Mouse (Mus musculus): ENCODE measurements around the gene Spef2. TPM values are rescaled to one million over a fixed set of nuclear protein-coding genes. Genes with fewer than 3 reads are reported as not detected.
"Not testable (repeated sequence)": the region's sequence is repeated elsewhere in the genome, so short reads cannot be mapped to it uniquely, and the experiment has no call there.

The Spef2 gene
- polyA plus RNA-seq, 1 experiment from 2014 or later: 2.1 TPM

GRCm38 (mm10) chr15:9572664-9573063 lies 176.0 kb downstream of the Spef2 start:
- Histone ChIP-seq H3K36me3 (ENCODE audit: control insufficient read depth, insufficient read depth, low read length) (no peaks in the 10 kb centered on the region), H3K9me3 (replicated peaks; ENCODE audit: control insufficient read depth, low read length, poor library complexity, severe bottlenecking) (no peaks in the 10 kb centered on the region), H3K4me2 (ENCODE audit: low read length) (no peak overlapping the region), H3K27me3 (ENCODE audit: control insufficient read depth, insufficient read depth, low read depth, low read length) (no peaks in the 10 kb centered on the region), H3K9ac (ENCODE audit: low read depth, low read length) (no peak overlapping the region), H3K27ac (ENCODE audit: low read length) (no peak overlapping the region), H3K4me1 (ENCODE audit: control insufficient read depth, insufficient read depth, low read length) (no peaks in the 10 kb centered on the region), H3K4me3 (ENCODE audit: low read depth, low read length) (no peak overlapping the region)
- no peak for ATAC-seq
- 94% methylated on average over 7 of the region's 7 CpGs for WGBS

GRCm38 (mm10) chr15:9571896-9572295 lies 176.8 kb downstream of the Spef2 start:
- no peaks in the 10 kb centered on the region for H3K9me3 ChIP-seq (replicated peaks; ENCODE audit: control insufficient read depth, low read length, poor library complexity, severe bottlenecking)
- H3K4me3 ChIP-seq (ENCODE audit: low read depth, low read length): no peak overlapping the region
- no peak overlapping the region for H3K27ac ChIP-seq (ENCODE audit: low read length)
- no peaks in the 10 kb centered on the region for H3K36me3 ChIP-seq (ENCODE audit: control insufficient read depth, insufficient read depth, low read length)
- WGBS: 96% methylated on average over 2 of the region's 2 CpGs
- H3K27me3 ChIP-seq (ENCODE audit: control insufficient read depth, insufficient read depth, low read depth, low read length): no peaks in the 10 kb centered on the region
- no peaks in the 10 kb centered on the region for H3K4me1 ChIP-seq (ENCODE audit: control insufficient read depth, insufficient read depth, low read length)
- ATAC-seq: no peak
- H3K9ac ChIP-seq (ENCODE audit: low read depth, low read length): no peak overlapping the region
- H3K4me2 ChIP-seq (ENCODE audit: low read length): no peak overlapping the region

- H3K36me3 ChIP-seq (ENCODE audit: control insufficient read depth, insufficient read depth, low read length): no peaks in the 10 kb centered on the region
- no peaks in the 10 kb centered on the region for H3K27me3 ChIP-seq (ENCODE audit: control insufficient read depth, insufficient read depth, low read depth, low read length)
- no peaks in the 10 kb centered on the region for H3K9me3 ChIP-seq (replicated peaks; ENCODE audit: control insufficient read depth, low read length, poor library complexity, severe bottlenecking)
- 90% methylated on average over 4 of the region's 4 CpGs for WGBS
- ATAC-seq: no peak
- H3K4me2 ChIP-seq (ENCODE audit: low read length): no peak overlapping the region
- no peaks in the 10 kb centered on the region for H3K4me1 ChIP-seq (ENCODE audit: control insufficient read depth, insufficient read depth, low read length)
- no peak overlapping the region for H3K4me3 ChIP-seq (ENCODE audit: low read depth, low read length)
- H3K9ac ChIP-seq (ENCODE audit: low read depth, low read length): no peak overlapping the region
- H3K27ac ChIP-seq (ENCODE audit: low read length): no peak overlapping the region
Observed at GRCm38 (mm10) chr15:9567316-9567715, 181.4 kb downstream of the Spef2 start.

- 92% methylated on average over 6 of the region's 6 CpGs for WGBS
Observed at GRCm38 (mm10) chr15:9565396-9565795, 183.3 kb downstream of the Spef2 start.

GRCm38 (mm10) chr15:9564156-9564555 lies 184.5 kb downstream of the Spef2 start:
- Histone ChIP-seq H3K9me3 (replicated peaks; ENCODE audit: control insufficient read depth, low read length, poor library complexity, severe bottlenecking) (no peaks in the 10 kb centered on the region), H3K9ac (ENCODE audit: low read depth, low read length) (no peak overlapping the region), H3K4me2 (ENCODE audit: low read length) (no peak overlapping the region), H3K4me1 (ENCODE audit: control insufficient read depth, insufficient read depth, low read length) (no peaks in the 10 kb centered on the region), H3K27me3 (ENCODE audit: control insufficient read depth, insufficient read depth, low read depth, low read length) (no peaks in the 10 kb centered on the region), H3K4me3 (ENCODE audit: low read depth, low read length) (no peak overlapping the region), H3K36me3 (ENCODE audit: control insufficient read depth, insufficient read depth, low read length) (no peaks in the 10 kb centered on the region), H3K27ac (ENCODE audit: low read length) (no peak overlapping the region)
- no peak for ATAC-seq
- WGBS: 86% methylated on average over 3 of the region's 3 CpGs

More at GRCm38 (mm10) chr15:9565396-9565795, 183.3 kb downstream of the Spef2 start:
- Histone ChIP-seq H3K4me2 (ENCODE audit: low read length) (no peak overlapping the region), H3K4me3 (ENCODE audit: low read depth, low read length) (no peak overlapping the region), H3K9ac (ENCODE audit: low read depth, low read length) (no peak overlapping the region), H3K9me3 (replicated peaks; ENCODE audit: control insufficient read depth, low read length, poor library complexity, severe bottlenecking) (no peaks in the 10 kb centered on the region), H3K4me1 (ENCODE audit: control insufficient read depth, insufficient read depth, low read length) (no peaks in the 10 kb centered on the region), H3K27ac (ENCODE audit: low read length) (no peak overlapping the region), H3K36me3 (ENCODE audit: control insufficient read depth, insufficient read depth, low read length) (no peaks in the 10 kb centered on the region), H3K27me3 (ENCODE audit: control insufficient read depth, insufficient read depth, low read depth, low read length) (no peaks in the 10 kb centered on the region)
- no peak for ATAC-seq

- ATAC-seq; H3K27me3 ChIP-seq (ENCODE audit: control insufficient read depth, insufficient read depth, low read depth, low read length); H3K9ac ChIP-seq (ENCODE audit: low read depth, low read length); H3K9me3 ChIP-seq (replicated peaks; ENCODE audit: control insufficient read depth, low read length, poor library complexity, severe bottlenecking); H3K36me3 ChIP-seq (ENCODE audit: control insufficient read depth, insufficient read depth, low read length); H3K4me2 ChIP-seq (ENCODE audit: low read length); H3K4me1 ChIP-seq (ENCODE audit: control insufficient read depth, insufficient read depth, low read length); H3K27ac ChIP-seq (ENCODE audit: low read length); H3K4me3 ChIP-seq (ENCODE audit: low read depth, low read length): not testable (repeated sequence)
- 93% methylated on average over 13 of the region's 15 CpGs for WGBS
Observed at GRCm38 (mm10) chr15:9557264-9557663, 191.4 kb downstream of the Spef2 start.

- no peaks in the 10 kb centered on the region for H3K9me3 ChIP-seq (replicated peaks; ENCODE audit: control insufficient read depth, low read length, poor library complexity, severe bottlenecking)
- 96% methylated on average over 2 of the region's 2 CpGs for WGBS
- no peak overlapping the region for H3K4me2 ChIP-seq (ENCODE audit: low read length)
- no peak overlapping the region for H3K4me3 ChIP-seq (ENCODE audit: low read depth, low read length)
- no peaks in the 10 kb centered on the region for H3K27me3 ChIP-seq (ENCODE audit: control insufficient read depth, insufficient read depth, low read depth, low read length)
- ATAC-seq: no peak
- H3K36me3 ChIP-seq (ENCODE audit: control insufficient read depth, insufficient read depth, low read length): no peaks in the 10 kb centered on the region
- no peak overlapping the region for H3K27ac ChIP-seq (ENCODE audit: low read length)
- no peak overlapping the region for H3K9ac ChIP-seq (ENCODE audit: low read depth, low read length)
- H3K4me1 ChIP-seq (ENCODE audit: control insufficient read depth, insufficient read depth, low read length): no peaks in the 10 kb centered on the region
Observed at GRCm38 (mm10) chr15:9548951-9549350, 199.7 kb downstream of the Spef2 start.

- Histone ChIP-seq H3K4me3 (ENCODE audit: low read depth, low read length) (no peak overlapping the region), H3K9me3 (replicated peaks; ENCODE audit: control insufficient read depth, low read length, poor library complexity, severe bottlenecking) (no peaks in the 10 kb centered on the region), H3K9ac (ENCODE audit: low read depth, low read length) (no peak overlapping the region), H3K36me3 (ENCODE audit: control insufficient read depth, insufficient read depth, low read length) (no peaks in the 10 kb centered on the region), H3K4me1 (ENCODE audit: control insufficient read depth, insufficient read depth, low read length) (no peaks in the 10 kb centered on the region), H3K27me3 (ENCODE audit: control insufficient read depth, insufficient read depth, low read depth, low read length) (no peaks in the 10 kb centered on the region), H3K27ac (ENCODE audit: low read length) (no peak overlapping the region), H3K4me2 (ENCODE audit: low read length) (no peak overlapping the region)
- WGBS: 83% methylated on average over 1 of the region's 1 CpGs
- ATAC-seq: no peak
Observed at GRCm38 (mm10) chr15:9535200-9535599, 213.5 kb downstream of the Spef2 start.

GRCm38 (mm10) chr15:9533356-9533902 lies 215.2 kb downstream of the Spef2 start:
- H3K4me3 ChIP-seq (ENCODE audit: low read depth, low read length): no peak overlapping the region
- no peak overlapping the region for H3K4me2 ChIP-seq (ENCODE audit: low read length)
- WGBS: 91% methylated on average over 3 of the region's 3 CpGs
- H3K27me3 ChIP-seq (ENCODE audit: control insufficient read depth, insufficient read depth, low read depth, low read length): no peaks in the 10 kb centered on the region
- no peaks in the 10 kb centered on the region for H3K4me1 ChIP-seq (ENCODE audit: control insufficient read depth, insufficient read depth, low read length)
- no peak overlapping the region for H3K27ac ChIP-seq (ENCODE audit: low read length)
- H3K9me3 ChIP-seq (replicated peaks; ENCODE audit: control insufficient read depth, low read length, poor library complexity, severe bottlenecking): no peaks in the 10 kb centered on the region
- no peak for ATAC-seq
- H3K9ac ChIP-seq (ENCODE audit: low read depth, low read length): no peak overlapping the region
- no peaks in the 10 kb centered on the region for H3K36me3 ChIP-seq (ENCODE audit: control insufficient read depth, insufficient read depth, low read length)
